Mouse (Mus musculus) olfactory bulb, adult 2 months (tissue): Measurements from ENCODE around the gene Mef2c. TPM values are rescaled to one million over a fixed set of nuclear protein-coding genes. Genes with fewer than 3 reads are reported as not detected.

Experiments used
- H3K27ac ChIP-seq: fragments of 200-500 bp; 2 replicates; pipeline ENCODE4 v1.5.1; 2012; ENCODE audit warnings: low read depth, low read length; ENCODE audit not compliant: insufficient read depth
- H3K4me1 ChIP-seq: fragments of 200-500 bp; 2 replicates; pipeline ENCODE4 v1.6.1; 2012; ENCODE audit warnings: low read length; ENCODE audit not compliant: control insufficient read depth, insufficient read depth
- H3K4me3 ChIP-seq: fragments of 200-500 bp; 2 replicates; pipeline ENCODE4 v1.5.1; 2012; ENCODE audit warnings: mild to moderate bottlenecking, low read depth, low read length, moderate library complexity; ENCODE audit not compliant: insufficient read depth
- CTCF ChIP-seq: fragments of 200-500 bp; IDR thresholded peaks from 2 replicates; pipeline ENCODE4 v1.5.1; 2012; ENCODE audit warnings: low read depth, mild to moderate bottlenecking, low read length, moderate library complexity; ENCODE audit not compliant: insufficient read depth
- POLR2A ChIP-seq: fragments of 200-500 bp; IDR thresholded peaks from 2 replicates; pipeline ENCODE4 v1.6.1; 2012; ENCODE audit warnings: mild to moderate bottlenecking, low read depth, low read length, moderate library complexity; ENCODE audit not compliant: insufficient read depth
- WGBS: fragments of 180-500 bp; shearing (Covaris S2); methylation state at CpG from one replicate; pipeline ENCODE4 v1.1.7; 2018; 5-methylcytosine and 5-hydroxymethylcytosine counted together
- polyA plus RNA-seq: library from polyadenylated mRNA; stranded (reverse); fragments of >200 nt; gene quantifications from 2 replicates; pipeline ENCODE4 v1.2.4, GENCODE M21; 2012; ENCODE audit warnings: low replicate concordance; ENCODE audit not compliant: missing spikeins, insufficient read depth, insufficient read length

The Mef2c gene
- polyA plus RNA-seq, 1 experiment: 512 TPM

GRCm38 (mm10) chr13:83608851-83609516 lies 105.2 kb downstream of the Mef2c start:
- H3K4me1 ChIP-seq: peaks cover 2% of the 10 kb centered on the region; the same call in 1 of the 2 replicates
- WGBS: 72% methylated on average over 3 of the region's 3 CpGs
- no peak overlapping the region for H3K27ac ChIP-seq
- no peak overlapping the region for H3K4me3 ChIP-seq
- no peak for TF ChIP-seq POLR2A
- TF ChIP-seq CTCF: no peak

DNA sequence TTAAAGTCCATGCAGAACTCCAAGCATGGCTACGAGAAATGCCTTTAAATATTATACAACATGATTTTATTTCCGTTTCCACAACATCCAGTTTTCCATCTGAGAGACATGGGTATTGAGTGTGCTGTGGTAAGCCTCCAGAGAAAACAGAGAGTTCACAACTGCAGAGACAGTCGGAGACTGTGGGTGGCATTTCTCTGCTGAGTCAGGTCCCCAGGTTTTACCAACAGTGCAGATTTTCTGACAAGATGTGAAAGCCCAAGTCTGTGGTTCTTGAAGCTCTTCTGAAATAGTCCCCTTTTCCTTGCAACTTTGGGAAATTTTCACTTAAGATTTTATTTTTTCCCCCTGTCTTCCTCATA lies 105.7 kb downstream of the Mef2c start:
- Histone ChIP-seq H3K4me3 (no peak overlapping the region), H3K27ac (no peak overlapping the region), H3K4me1 (peaks cover 2% of the 10 kb centered on the region; the same call in 1 of the 2 replicates)
- WGBS: 56% methylated on average over 3 of the region's 3 CpGs
- no peak for TF ChIP-seq POLR2A
- no peak for TF ChIP-seq CTCF

GRCm38 (mm10) chr13:83610124-83610523 lies 106.3 kb downstream of the Mef2c start:
- H3K4me3 ChIP-seq: no peak overlapping the region
- TF ChIP-seq CTCF (no peak), POLR2A (no peak)
- peaks cover 2% of the 10 kb centered on the region; the same call in 1 of the 2 replicates for H3K4me1 ChIP-seq
- H3K27ac ChIP-seq: no peak overlapping the region
- 87% methylated on average over 8 of the region's 8 CpGs for WGBS

DNA sequence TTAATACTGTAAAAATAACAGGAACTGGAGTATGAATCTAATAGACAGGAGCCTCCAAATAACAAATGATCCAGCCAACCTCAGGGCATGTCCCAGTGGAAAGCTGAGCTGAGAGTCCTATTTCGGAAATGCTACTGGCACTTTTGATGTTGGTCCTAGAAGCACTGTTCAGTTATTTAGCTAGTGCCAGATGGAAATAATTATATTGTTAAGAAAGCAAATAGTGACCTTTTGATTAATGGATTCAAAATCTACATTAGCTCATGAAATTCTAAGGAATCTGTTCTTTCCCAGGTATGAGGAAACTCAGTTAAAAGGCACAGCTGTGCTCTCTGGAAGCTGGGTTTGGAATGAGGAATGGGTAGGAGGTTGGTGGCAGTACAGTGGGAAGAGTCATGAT lies 108.4 kb downstream of the Mef2c start:
- Histone ChIP-seq H3K27ac (no peak overlapping the region), H3K4me1 (peaks cover 2% of the 10 kb centered on the region; the same call in 1 of the 2 replicates), H3K4me3 (no peak overlapping the region)
- 75% methylated on average over 1 of the region's 1 CpGs for WGBS
- TF ChIP-seq CTCF: no peak
- no peak for TF ChIP-seq POLR2A

- TF ChIP-seq CTCF (no peak), POLR2A (no peak)
- Histone ChIP-seq H3K27ac (no peak overlapping the region), H3K4me1 (no peaks in the 10 kb centered on the region), H3K4me3 (no peak overlapping the region)
- 42% methylated on average over 3 of the region's 3 CpGs for WGBS
These were observed 112.0 kb downstream of the Mef2c start for GRCm38 (mm10) chr13:83615875-83616274.

- Histone ChIP-seq H3K27ac (no peak overlapping the region), H3K4me3 (no peak overlapping the region), H3K4me1 (0 out of 2 replicates have a peak, but pooled peaks cover 2% of the 10 kb centered on the region)
- TF ChIP-seq POLR2A (no peak), CTCF (no peak)
- WGBS: 69% methylated on average over 4 of the region's 4 CpGs
These were observed 120.8 kb downstream of the Mef2c start for GRCm38 (mm10) chr13:83624651-83625050.

GRCm38 (mm10) chr13:83627429-83627828 lies 123.6 kb downstream of the Mef2c start:
- H3K4me3 ChIP-seq: no peak overlapping the region
- 88% methylated on average over 4 of the region's 4 CpGs for WGBS
- H3K27ac ChIP-seq: no peak overlapping the region
- H3K4me1 ChIP-seq: 0 out of 2 replicates have a peak, but pooled peaks cover 2% of the 10 kb centered on the region
- TF ChIP-seq CTCF: no peak
- TF ChIP-seq POLR2A: no peak

- Histone ChIP-seq H3K27ac (no peak overlapping the region), H3K4me1 (0 out of 2 replicates have a peak, but pooled peaks cover 2% of the 10 kb centered on the region), H3K4me3 (no peak overlapping the region)
- 86% methylated on average over 3 of the region's 3 CpGs for whole genome bisulfite sequencing
- TF ChIP-seq POLR2A (no peak), CTCF (no peak)
These were observed 124.3 kb downstream of the Mef2c start for GRCm38 (mm10) chr13:83628139-83628538.

GRCm38 (mm10) chr13:83633155-83633554 lies 129.3 kb downstream of the Mef2c start:
- Histone ChIP-seq H3K27ac (no peak overlapping the region), H3K4me1 (no peaks in the 10 kb centered on the region), H3K4me3 (no peak overlapping the region)
- WGBS: 88% methylated on average over 5 of the region's 5 CpGs
- TF ChIP-seq POLR2A (no peak), CTCF (no peak)
